Mouse (Mus musculus) E14TG2a.4 (cell line): ENCODE measurements around the gene Olfr1393.

Source experiments
- H3K27me3 ChIP-seq: 2 replicates; pipeline ENCODE4 v1.6.1; 2014; ENCODE audit warnings: low read length, control low read depth; ENCODE audit not compliant: insufficient read depth
- H3K36me3 ChIP-seq: 2 replicates; pipeline ENCODE4 v1.6.1; 2014; ENCODE audit warnings: low read length, control low read depth; ENCODE audit not compliant: insufficient read depth
- H3K4me1 ChIP-seq: replicated peaks from 2 replicates; pipeline ENCODE4 v1.6.1; 2014; ENCODE audit warnings: low read depth, low read length, control low read depth
- H3K4me3 ChIP-seq: replicated peaks from 2 replicates; pipeline ENCODE4 v1.5.1; 2014; ENCODE audit warnings: mild to moderate bottlenecking, low read length
- H3K9me3 ChIP-seq: 2 replicates; pipeline ENCODE4 v1.6.1; 2014; ENCODE audit warnings: low read length, control low read depth
- CTCF ChIP-seq: conservative IDR thresholded peaks from 2 replicates; pipeline ENCODE4 v1.5.1; 2014; ENCODE audit warnings: low read length
- NANOG ChIP-seq: IDR thresholded peaks from 2 replicates; pipeline ENCODE4 v1.6.1; 2014; ENCODE audit warnings: borderline replicate concordance, low read length, mixed read lengths
- POU5F1 ChIP-seq: IDR thresholded peaks from 2 replicates; pipeline ENCODE4 v1.6.1; 2014; ENCODE audit warnings: low read length, borderline replicate concordance

Olfr1393 gene

DNA sequence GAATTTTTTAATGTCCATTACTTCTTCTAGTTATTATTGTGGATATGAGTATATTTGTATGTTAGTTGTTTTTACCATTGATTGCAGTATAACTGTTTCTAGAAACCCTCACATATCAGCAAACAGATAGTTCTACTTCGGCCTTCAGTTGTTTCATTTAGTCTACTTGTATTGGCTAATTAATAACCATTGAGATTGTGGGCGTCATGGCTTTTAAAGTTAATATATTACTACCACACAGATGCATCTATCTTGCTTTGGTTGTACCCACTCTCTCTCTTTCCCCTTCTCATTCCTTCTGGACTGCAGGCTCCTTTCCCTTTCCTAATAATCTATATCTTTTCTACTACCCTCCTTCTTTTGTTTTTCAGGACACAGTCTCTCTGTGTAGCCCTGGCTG lies 18.8 kb upstream of the Olfr1393 start:
- no peak overlapping the region for H3K4me3 ChIP-seq
- TF ChIP-seq CTCF (no peak), POU5F1 (no peak), NANOG (no peak)
- peaks cover 36% of the 10 kb centered on the region for H3K4me1 ChIP-seq
- no peaks in the 10 kb centered on the region for H3K9me3 ChIP-seq
- H3K27me3 ChIP-seq: no peaks in the 10 kb centered on the region
- H3K36me3 ChIP-seq: peaks cover 6% of the 10 kb centered on the region; the same call in 1 of the 2 replicates

DNA sequence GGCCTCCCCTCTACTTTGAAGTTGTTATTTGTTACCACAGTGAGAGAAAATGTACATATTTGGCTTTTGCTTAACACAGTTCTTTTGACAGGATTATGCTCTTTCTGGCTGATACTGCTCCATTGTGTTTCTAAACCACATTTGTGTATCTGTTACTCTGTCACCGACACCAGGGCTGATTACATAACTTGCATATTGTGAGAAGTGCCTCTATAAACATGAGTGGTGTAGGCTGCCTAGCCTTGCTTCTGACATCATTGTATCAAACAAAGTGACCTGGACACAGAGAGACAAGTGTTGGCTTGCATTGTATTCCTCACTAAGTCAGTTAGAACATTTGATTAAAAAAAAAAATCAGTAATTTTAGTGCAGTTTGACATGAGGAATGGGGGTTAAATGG lies 18.3 kb upstream of the Olfr1393 start:
- no peak for TF ChIP-seq POU5F1
- no peak for TF ChIP-seq CTCF
- no peak for TF ChIP-seq NANOG
- Histone ChIP-seq H3K27me3 (no peaks in the 10 kb centered on the region), H3K36me3 (peaks cover 4% of the 10 kb centered on the region; the same call in 1 of the 2 replicates), H3K4me1 (peaks cover 42% of the 10 kb centered on the region), H3K9me3 (no peaks in the 10 kb centered on the region), H3K4me3 (no peak overlapping the region)

DNA sequence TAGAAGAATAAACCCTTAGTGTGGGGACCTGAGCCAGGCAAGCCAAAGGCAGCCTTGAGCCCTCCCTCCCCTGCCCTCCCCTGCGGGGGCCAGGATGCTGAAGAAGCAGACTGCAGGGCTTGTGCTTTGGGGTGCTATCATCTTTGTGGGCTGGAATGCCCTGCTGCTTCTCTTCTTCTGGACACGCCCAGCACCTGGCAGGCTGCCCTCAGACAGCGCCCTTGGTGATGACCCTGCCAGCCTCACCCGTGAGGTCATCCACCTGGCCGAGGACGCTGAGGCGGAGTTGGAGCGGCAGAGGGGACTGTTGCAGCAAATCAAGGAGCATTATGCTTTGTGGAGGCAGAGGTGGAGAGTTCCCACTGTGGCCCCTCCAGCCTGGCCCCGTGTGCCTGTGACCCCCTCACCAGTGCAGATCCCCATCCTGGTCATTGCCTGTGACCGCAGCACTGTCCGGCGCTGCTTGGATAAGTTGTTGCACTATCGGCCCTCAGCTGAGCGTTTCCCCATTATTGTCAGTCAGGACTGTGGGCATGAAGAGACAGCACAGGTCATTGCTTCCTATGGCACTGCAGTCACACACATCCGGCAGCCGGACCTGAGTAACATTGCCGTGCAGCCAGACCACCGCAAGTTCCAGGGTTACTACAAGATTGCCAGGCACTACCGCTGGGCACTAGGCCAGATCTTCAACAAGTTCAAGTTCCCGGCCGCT lies 17.3 kb upstream of the Olfr1393 start:
- no peaks in the 10 kb centered on the region for H3K9me3 ChIP-seq
- TF ChIP-seq POU5F1 (no peak), CTCF (no peak), NANOG (no peak)
- H3K36me3 ChIP-seq: peaks cover 4% of the 10 kb centered on the region; the same call in 1 of the 2 replicates
- peak overlapping the region; percentile 70 for H3K4me3 ChIP-seq
- peaks cover 46% of the 10 kb centered on the region for H3K4me1 ChIP-seq
- no peaks in the 10 kb centered on the region for H3K27me3 ChIP-seq

- Histone ChIP-seq H3K4me3 (peak overlapping the region; percentile 70), H3K27me3 (no peaks in the 10 kb centered on the region), H3K4me1 (peaks cover 46% of the 10 kb centered on the region), H3K36me3 (peaks cover 4% of the 10 kb centered on the region; the same call in 1 of the 2 replicates), H3K9me3 (no peaks in the 10 kb centered on the region)
- no peak for TF ChIP-seq CTCF
- no peak for TF ChIP-seq NANOG
- no peak; the same call in 1 of the 2 replicates for TF ChIP-seq POU5F1
Measured at GRCm38 (mm10) chr11:49261313-49261855, 16.7 kb upstream of the Olfr1393 start.

- TF ChIP-seq NANOG (no peak), POU5F1 (no peak), CTCF (no peak)
Measured at GRCm38 (mm10) chr11:49262286-49262685, 15.8 kb upstream of the Olfr1393 start.

DNA sequence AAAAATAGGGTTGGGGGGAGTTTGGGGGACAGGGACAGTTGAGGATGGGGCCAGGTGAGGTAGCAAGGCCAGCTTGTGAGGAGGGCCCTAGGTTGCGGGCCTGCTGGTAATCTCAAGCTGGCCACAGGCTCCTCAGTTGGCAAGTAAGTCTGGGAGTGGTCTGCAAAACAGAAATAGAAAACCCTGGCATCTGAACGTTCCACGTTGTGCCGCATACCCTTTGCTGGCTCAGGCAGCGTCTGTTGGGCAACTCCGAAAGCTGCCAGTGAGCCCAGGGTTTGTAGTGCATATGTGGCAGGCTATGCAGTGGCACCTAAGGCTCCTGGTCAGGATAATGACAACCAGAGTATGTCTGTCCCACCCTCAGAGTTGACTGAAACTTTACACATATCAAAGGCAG lies 15.0 kb upstream of the Olfr1393 start:
- H3K27me3 ChIP-seq: no peaks in the 10 kb centered on the region
- no peak overlapping the region for H3K4me3 ChIP-seq
- H3K4me1 ChIP-seq: peaks cover 46% of the 10 kb centered on the region
- H3K36me3 ChIP-seq: peaks cover 4% of the 10 kb centered on the region; the same call in 1 of the 2 replicates
- TF ChIP-seq CTCF (no peak), POU5F1 (no peak), NANOG (no peak)
- H3K9me3 ChIP-seq: no peaks in the 10 kb centered on the region

More at GRCm38 (mm10) chr11:49262286-49262685, 15.8 kb upstream of the Olfr1393 start:
- Histone ChIP-seq H3K4me3 (peak overlapping the region; percentile 70), H3K36me3 (peaks cover 4% of the 10 kb centered on the region; the same call in 1 of the 2 replicates), H3K4me1 (peaks cover 46% of the 10 kb centered on the region), H3K27me3 (no peaks in the 10 kb centered on the region), H3K9me3 (no peaks in the 10 kb centered on the region)

- no peak overlapping the region for H3K4me3 ChIP-seq
- no peak for TF ChIP-seq NANOG
- no peak for TF ChIP-seq CTCF
- TF ChIP-seq POU5F1: no peak
- H3K27me3 ChIP-seq: no peaks in the 10 kb centered on the region
- no peaks in the 10 kb centered on the region for H3K9me3 ChIP-seq
- H3K36me3 ChIP-seq: peaks cover 4% of the 10 kb centered on the region; the same call in 1 of the 2 replicates
- peaks cover 46% of the 10 kb centered on the region for H3K4me1 ChIP-seq
Measured at GRCm38 (mm10) chr11:49264081-49264480, 14.0 kb upstream of the Olfr1393 start.

DNA sequence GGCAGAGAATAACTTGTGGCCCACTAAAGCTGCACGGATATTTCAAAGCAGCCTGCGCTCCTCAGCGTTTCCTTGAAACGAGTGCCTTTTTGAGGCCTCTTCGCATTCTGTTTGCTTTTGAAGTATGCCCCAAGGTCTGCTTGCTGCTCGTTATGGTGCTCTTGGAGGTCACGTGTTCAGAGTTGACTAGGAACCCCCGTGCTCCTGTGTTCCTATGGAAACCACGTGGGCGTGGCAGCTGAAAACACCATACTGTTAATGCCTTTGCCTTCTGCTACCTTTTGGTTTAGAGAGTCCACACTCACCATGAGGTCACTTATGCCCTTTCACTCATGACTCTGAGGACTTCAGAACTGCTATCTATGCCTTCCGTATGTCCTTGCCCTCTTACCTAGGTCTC lies 13.5 kb upstream of the Olfr1393 start:
- H3K4me3 ChIP-seq: no peak overlapping the region
- H3K36me3 ChIP-seq: peaks cover 4% of the 10 kb centered on the region; the same call in 1 of the 2 replicates
- no peaks in the 10 kb centered on the region for H3K9me3 ChIP-seq
- peaks cover 46% of the 10 kb centered on the region for H3K4me1 ChIP-seq
- H3K27me3 ChIP-seq: no peaks in the 10 kb centered on the region
- TF ChIP-seq POU5F1: no peak
- TF ChIP-seq CTCF: no peak
- TF ChIP-seq NANOG: no peak
